Mouse (Mus musculus) C2C12 (cell line): Measurements from ENCODE around the gene Loxl4.

Experiments
- CTCF ChIP-seq: IDR thresholded peaks from one replicate; pipeline ENCODE4 v1.5.1; 2011; ENCODE audit not compliant: control insufficient read depth, insufficient read depth, insufficient read length
- MAX ChIP-seq: IDR thresholded peaks from one replicate; pipeline ENCODE4 v1.6.1; 2011; ENCODE audit warnings: mild to moderate bottlenecking, control low read depth
- MYOG ChIP-seq: IDR thresholded peaks from one replicate; pipeline ENCODE4 v1.6.1; 2011; ENCODE audit not compliant: control insufficient read depth, insufficient read length; ENCODE audit errors: extremely low read depth

GRCm38 (mm10) chr19:42601445-42601844 is 11.2 kb downstream of the Loxl4 start:
- TF ChIP-seq MAX, result no peak
- TF ChIP-seq MYOG, result no peak
- TF ChIP-seq CTCF, result no peak
